Mouse (Mus musculus): ENCODE measurements at regions not wholly inside any gene's neighbourhood (a gene's known extent, or its start where the extent isn't known, plus 50 kb on each side); places are given as distances from the start of the nearest gene placed in this dataset.
A peak's percentile ranks its signal among the peaks of the same experiment; 100 is the strongest.

GRCm38 (mm10) chr3:54580339-54580738 is 112.3 kb upstream of the Supt20 start:
- TF ChIP-seq CTCF (IDR thresholded peaks at IDR 0.05; ENCODE audit: low read depth), result peak; percentile 18; the same call in 1 of the 2 replicates
- no peak for TF ChIP-seq EP300 (optimal IDR thresholded peaks at IDR 0.05)
